Mouse (Mus musculus): ENCODE data around the gene Dock1.

The Dock1 gene

GRCm38 (mm10) chr7:134751496-134751895, 81.0 kb downstream of the Dock1 start:
- no peak for ATAC-seq (ENCODE audit: low TSS enrichment)

GRCm38 (mm10) chr7:134753417-134753816, 83.0 kb downstream of the Dock1 start:
- no peak for ATAC-seq (ENCODE audit: low TSS enrichment)

- no peak for ATAC-seq (ENCODE audit: low TSS enrichment)
Measured at GRCm38 (mm10) chr7:134757605-134758004, 87.2 kb downstream of the Dock1 start.

GRCm38 (mm10) chr7:134761799-134762198, 91.3 kb downstream of the Dock1 start:
- no peak for ATAC-seq (ENCODE audit: low TSS enrichment)

- ATAC-seq (ENCODE audit: low TSS enrichment): no peak
Measured at GRCm38 (mm10) chr7:134765130-134765529, 94.7 kb downstream of the Dock1 start.

- no peak for ATAC-seq (ENCODE audit: low TSS enrichment)
Measured at GRCm38 (mm10) chr7:134771314-134771713, 100.9 kb downstream of the Dock1 start.

- ATAC-seq (ENCODE audit: low TSS enrichment): no peak
Measured at GRCm38 (mm10) chr7:134772363-134772762, 101.9 kb downstream of the Dock1 start.

- ATAC-seq (ENCODE audit: low TSS enrichment): no peak
Measured at GRCm38 (mm10) chr7:134772867-134773590, 102.6 kb downstream of the Dock1 start.

- ATAC-seq (ENCODE audit: low TSS enrichment): peak; percentile 47
Measured at GRCm38 (mm10) chr7:134773761-134774415, 103.4 kb downstream of the Dock1 start.

- peak; percentile 74 for ATAC-seq (ENCODE audit: low TSS enrichment)
Measured at GRCm38 (mm10) chr7:134774468-134775162, 104.2 kb downstream of the Dock1 start.

GRCm38 (mm10) chr7:134775671-134776070, 105.2 kb downstream of the Dock1 start:
- peak; percentile 85 for ATAC-seq (ENCODE audit: low TSS enrichment)

GRCm38 (mm10) chr7:134776306-134776705, 105.9 kb downstream of the Dock1 start:
- ATAC-seq (ENCODE audit: low TSS enrichment): no peak

GRCm38 (mm10) chr7:134779761-134780160, 109.3 kb downstream of the Dock1 start:
- ATAC-seq (ENCODE audit: low TSS enrichment): no peak

GRCm38 (mm10) chr7:134787110-134787509, 116.7 kb downstream of the Dock1 start:
- no peak for ATAC-seq (ENCODE audit: low TSS enrichment)

- ATAC-seq (ENCODE audit: low TSS enrichment): no peak
Measured at GRCm38 (mm10) chr7:134794889-134795288, 124.4 kb downstream of the Dock1 start.

GRCm38 (mm10) chr7:134800079-134800478, 129.6 kb downstream of the Dock1 start:
- ATAC-seq (ENCODE audit: low TSS enrichment): peak; percentile 44; the same call in 1 of the 2 replicates

GRCm38 (mm10) chr7:134804422-134804821, 134.0 kb downstream of the Dock1 start:
- ATAC-seq (ENCODE audit: low TSS enrichment): no peak

GRCm38 (mm10) chr7:134806799-134807198, 136.3 kb downstream of the Dock1 start:
- ATAC-seq (ENCODE audit: low TSS enrichment): peak; percentile 20; the same call in 1 of the 2 replicates

- ATAC-seq (ENCODE audit: low TSS enrichment): no peak
Measured at GRCm38 (mm10) chr7:134808406-134808805, 138.0 kb downstream of the Dock1 start.

GRCm38 (mm10) chr7:134809241-134809975, 139.0 kb downstream of the Dock1 start:
- no peak for ATAC-seq (ENCODE audit: low TSS enrichment)

GRCm38 (mm10) chr7:134818471-134818870, 148.0 kb downstream of the Dock1 start:
- no peak for ATAC-seq (ENCODE audit: low TSS enrichment)

- no peak for ATAC-seq (ENCODE audit: low TSS enrichment)
Measured at GRCm38 (mm10) chr7:134821264-134821663, 150.8 kb downstream of the Dock1 start.

All from frontal cortex, adult (tissue).